Mouse (Mus musculus) c-Kit-positive CD71-positive TER-119-positive erythroid progenitor cells, embryonic 14.5 days (primary cell): ENCODE measurements around the gene Catsperg1.

Experiments
- DNase-seq: peaks from one replicate; pipeline ENCODE4 v3.0.0-alpha.2; 2013; ENCODE audit warnings: low spot score

Catsperg1 gene

DNA sequence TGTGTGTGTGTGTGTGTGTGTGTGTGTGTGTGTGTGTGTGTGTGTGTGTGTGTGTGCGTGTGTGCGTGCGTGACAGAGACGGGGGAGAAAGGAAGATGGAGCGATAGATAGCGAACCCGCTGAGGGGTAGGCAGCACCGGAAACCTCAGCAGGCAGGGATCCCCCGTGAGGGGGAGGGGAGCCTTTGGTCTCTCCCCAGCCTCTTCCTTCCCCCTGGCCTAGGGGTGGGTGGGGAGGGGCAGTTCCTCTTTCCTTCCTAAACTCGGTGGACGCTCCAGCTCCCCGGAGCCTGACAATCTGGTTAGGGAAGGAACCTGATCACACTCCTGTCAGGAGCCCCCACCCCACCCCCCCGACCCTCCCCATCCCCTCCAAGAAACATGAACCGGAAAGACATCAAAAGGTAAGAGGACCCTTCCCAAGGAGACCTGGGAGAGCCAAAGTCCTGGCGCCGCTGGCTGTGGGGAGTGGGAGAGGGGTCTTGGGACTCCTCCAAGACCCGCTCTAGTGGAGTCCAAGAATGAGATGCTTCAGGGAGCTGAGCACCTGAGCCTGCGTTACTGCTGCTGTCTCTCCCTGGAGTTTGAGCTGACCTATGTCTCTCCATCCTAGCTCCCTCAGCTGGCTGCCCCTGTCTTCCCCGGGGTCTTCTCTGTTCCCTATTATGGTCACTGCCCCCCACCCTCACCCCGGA lies 79.0 kb downstream of the Catsperg1 start, which contains the start of gene Rasgrp4:
TSS of gene Rasgrp4 (plus strand) at position 159 of the 694 bp plus-strand sequence.
- DNase-seq = no peak

DNA sequence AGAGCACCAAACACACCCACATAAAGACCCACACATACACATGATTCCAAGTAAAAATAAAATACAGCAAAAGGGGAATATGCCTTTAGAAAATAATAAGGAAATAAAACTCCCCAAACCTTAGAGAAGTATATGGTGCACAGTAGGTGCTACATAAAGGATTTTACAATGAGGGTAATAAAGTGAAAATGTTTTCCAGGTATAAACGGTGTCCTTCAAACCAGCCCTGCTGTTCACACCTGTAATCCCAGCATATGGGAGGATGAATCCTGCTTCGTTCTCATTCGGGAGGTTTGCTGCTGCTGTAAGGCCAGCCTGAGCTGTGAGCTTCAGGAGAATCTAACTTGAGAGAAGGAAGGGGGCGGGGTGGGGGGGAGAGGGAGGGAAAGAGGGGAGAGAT lies 79.6 kb downstream of the Catsperg1 start:
- no peak for DNase-seq
